Mouse (Mus musculus): ENCODE data around the gene H2-T23. TPM values are rescaled to one million over a fixed set of nuclear protein-coding genes. Genes with fewer than 3 reads are reported as not detected.
A peak's percentile ranks its signal among the peaks of the same experiment; 100 is the strongest.

H2-T23 gene
- polyA plus RNA-seq, 1 experiment from 2014 or later, result 26.4 TPM

DNA sequence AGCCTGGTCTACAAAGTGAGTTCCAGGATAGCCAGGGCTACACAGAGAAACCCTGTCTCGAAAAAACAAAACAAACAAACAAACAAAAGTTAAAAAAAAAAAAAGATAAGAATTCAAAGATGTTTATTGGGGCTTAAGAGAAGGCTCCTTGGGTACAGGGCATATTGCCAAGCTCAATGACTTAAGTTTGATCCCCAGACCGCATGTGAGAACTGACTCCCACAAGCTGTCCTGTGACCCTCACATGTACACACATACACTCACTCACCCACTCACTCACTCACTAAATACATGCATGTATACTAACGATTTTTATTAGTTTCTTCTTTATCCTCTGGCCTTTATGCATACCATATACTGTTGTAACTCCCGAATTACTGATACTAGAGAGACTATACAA is 32.3 kb downstream of the H2-T23 start:
- Histone ChIP-seq H3K27ac (replicated peaks) (no peak overlapping the region), H3K4me1 (peaks cover 16% of the 10 kb centered on the region)
- 83% methylated on average over 4 of the region's 4 CpGs for WGBS

GRCm38 (mm10) chr17:35999356-35999755 is 33.3 kb downstream of the H2-T23 start:
- H3K9ac ChIP-seq, result no peak overlapping the region
- no peaks in the 10 kb centered on the region for H3K9me3 ChIP-seq (replicated peaks)
- no peaks in the 10 kb centered on the region for H3K27me3 ChIP-seq
- no peak for ATAC-seq (ENCODE audit: insufficient number of reproducible peaks, low FRiP score, low TSS enrichment, low read depth)
- no peaks in the 10 kb centered on the region for H3K36me3 ChIP-seq
- H3K27ac ChIP-seq (replicated peaks), result no peak overlapping the region
- H3K4me2 ChIP-seq (replicated peaks), result no peak overlapping the region
- 79% methylated on average over 7 of the region's 7 CpGs for WGBS
- peaks cover 17% of the 10 kb centered on the region for H3K4me1 ChIP-seq
- H3K4me3 ChIP-seq (replicated peaks), result no peak overlapping the region

More for the DNA sequence above, 32.3 kb downstream of the H2-T23 start:
- Histone ChIP-seq H3K9ac (no peak overlapping the region), H3K9me3 (replicated peaks) (no peaks in the 10 kb centered on the region), H3K27me3 (no peaks in the 10 kb centered on the region), H3K4me3 (replicated peaks) (no peak overlapping the region), H3K4me2 (replicated peaks) (no peak overlapping the region), H3K36me3 (no peaks in the 10 kb centered on the region)
- ATAC-seq (ENCODE audit: insufficient number of reproducible peaks, low FRiP score, low TSS enrichment, low read depth), result no peak

DNA sequence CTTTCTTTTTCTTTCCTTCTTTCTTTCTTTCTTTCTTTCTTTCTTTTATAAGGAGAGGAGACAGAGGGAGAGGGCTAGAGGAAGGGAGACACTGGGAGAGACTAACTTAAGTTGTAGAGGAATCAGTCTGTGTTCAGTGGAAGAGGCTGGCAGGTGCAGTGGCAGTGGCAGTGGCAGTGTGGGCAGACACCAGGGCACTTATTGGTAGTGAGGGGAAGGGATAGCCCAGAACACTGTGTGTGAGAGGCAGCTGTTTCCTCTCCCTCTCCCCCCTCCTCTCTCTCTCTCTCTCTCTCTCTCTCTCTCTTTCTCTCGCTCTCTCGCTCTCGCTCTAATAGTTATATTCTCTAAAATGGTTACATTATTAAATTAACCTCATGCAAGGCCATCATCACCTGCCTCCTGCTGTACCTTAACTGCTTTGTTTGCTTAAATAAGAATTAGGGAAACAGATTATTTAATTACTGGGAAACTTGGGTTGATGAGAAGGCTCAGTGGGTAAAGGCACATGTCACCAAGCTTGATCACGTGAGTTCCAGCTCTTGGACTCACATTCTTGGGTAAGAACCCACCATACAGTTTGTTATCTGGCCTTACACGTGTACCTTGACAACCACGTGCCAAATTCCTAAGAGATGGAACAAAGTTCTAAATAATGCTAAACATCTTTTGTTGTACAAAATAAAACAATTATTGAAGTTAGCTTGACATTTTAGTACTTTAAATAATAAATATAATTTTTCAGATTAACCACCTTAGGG is 33.9 kb downstream of the H2-T23 start:
- Histone ChIP-seq H3K9ac (no peak overlapping the region), H3K4me1 (peaks cover 17% of the 10 kb centered on the region), H3K27ac (replicated peaks) (no peak overlapping the region), H3K9me3 (replicated peaks) (no peaks in the 10 kb centered on the region), H3K4me2 (replicated peaks) (no peak overlapping the region), H3K36me3 (no peaks in the 10 kb centered on the region), H3K27me3 (no peaks in the 10 kb centered on the region), H3K4me3 (replicated peaks) (no peak overlapping the region)
- 88% methylated on average over 6 of the region's 6 CpGs for WGBS
- ATAC-seq (ENCODE audit: insufficient number of reproducible peaks, low FRiP score, low TSS enrichment, low read depth), result no peak

DNA sequence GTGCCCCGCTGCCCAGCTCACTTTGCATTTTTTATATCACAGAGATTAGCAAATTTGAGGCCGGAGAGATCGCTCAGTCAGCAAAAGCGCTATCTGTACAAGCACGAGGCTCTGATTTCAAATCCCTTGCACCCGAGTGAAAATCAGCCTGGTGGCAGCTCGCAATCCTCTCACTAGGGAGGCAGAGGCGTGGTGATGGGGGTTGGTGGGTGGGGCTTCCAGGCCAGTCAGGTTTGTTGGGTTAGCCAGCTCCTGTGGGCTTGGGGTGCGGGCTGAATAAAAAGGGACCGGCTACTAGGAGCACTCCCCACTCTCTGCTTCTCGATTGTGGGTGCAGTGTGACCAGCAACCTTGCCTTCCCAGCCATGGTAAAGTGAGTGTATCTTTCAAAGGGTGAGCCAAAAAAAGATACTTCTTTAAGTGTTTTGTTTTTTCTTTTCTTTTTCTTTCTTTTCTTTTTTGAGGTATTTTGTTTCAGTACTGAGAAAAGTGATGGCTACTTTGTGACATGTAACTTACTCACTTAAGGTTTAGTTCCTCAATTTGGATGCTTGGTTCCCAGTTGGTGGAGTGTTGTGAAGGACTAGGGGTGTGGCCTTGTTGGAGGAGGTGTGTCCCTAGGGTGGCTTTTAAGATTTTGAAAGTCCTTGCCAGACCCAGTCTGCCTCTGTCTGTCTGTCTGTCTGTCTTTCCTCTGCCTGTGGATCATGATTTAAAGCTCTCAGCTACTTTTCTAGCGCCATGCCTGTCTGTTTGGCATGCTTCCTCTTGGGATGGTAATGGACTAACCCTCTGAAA is 34.7 kb downstream of the H2-T23 start:
- no peaks in the 10 kb centered on the region for H3K27me3 ChIP-seq
- no peak overlapping the region for H3K4me2 ChIP-seq (replicated peaks)
- H3K9ac ChIP-seq, result no peak overlapping the region
- H3K36me3 ChIP-seq, result no peaks in the 10 kb centered on the region
- H3K4me3 ChIP-seq (replicated peaks), result no peak overlapping the region
- ATAC-seq (ENCODE audit: insufficient number of reproducible peaks, low FRiP score, low TSS enrichment, low read depth), result no peak
- 48% methylated on average over 12 of the region's 12 CpGs for WGBS
- H3K4me1 ChIP-seq, result peaks cover 17% of the 10 kb centered on the region
- H3K27ac ChIP-seq (replicated peaks), result no peak overlapping the region
- no peaks in the 10 kb centered on the region for H3K9me3 ChIP-seq (replicated peaks)

- no peak overlapping the region for H3K9ac ChIP-seq
- no peak overlapping the region for H3K27ac ChIP-seq (replicated peaks)
- no peaks in the 10 kb centered on the region for H3K27me3 ChIP-seq
- WGBS, result 4% methylated on average over 11 of the region's 11 CpGs
- H3K36me3 ChIP-seq, result no peaks in the 10 kb centered on the region
- H3K4me1 ChIP-seq, result peaks cover 17% of the 10 kb centered on the region
- H3K4me2 ChIP-seq (replicated peaks), result no peak overlapping the region
- no peak overlapping the region for H3K4me3 ChIP-seq (replicated peaks)
- ATAC-seq (ENCODE audit: insufficient number of reproducible peaks, low FRiP score, low TSS enrichment, low read depth), result peak; percentile 71
- H3K9me3 ChIP-seq (replicated peaks), result no peaks in the 10 kb centered on the region
These were observed 35.7 kb downstream of the H2-T23 start for GRCm38 (mm10) chr17:35996949-35997348.

- H3K4me2 ChIP-seq (replicated peaks), result peak overlapping the region; percentile 62
- H3K27ac ChIP-seq (replicated peaks), result peak overlapping the region; percentile 75; the same call in 1 of the 2 replicates
- ATAC-seq (ENCODE audit: insufficient number of reproducible peaks, low FRiP score, low TSS enrichment, low read depth), result no peak
- peak overlapping the region; percentile 64 for H3K4me3 ChIP-seq (replicated peaks)
- H3K4me1 ChIP-seq, result peaks cover 17% of the 10 kb centered on the region
- H3K9me3 ChIP-seq (replicated peaks), result no peaks in the 10 kb centered on the region
- H3K27me3 ChIP-seq, result no peaks in the 10 kb centered on the region
- WGBS, result 2% methylated on average over 14 of the region's 14 CpGs
- H3K9ac ChIP-seq, result peak overlapping the region; percentile 54
- H3K36me3 ChIP-seq, result no peaks in the 10 kb centered on the region
These were observed 37.8 kb downstream of the H2-T23 start for GRCm38 (mm10) chr17:35994879-35995240.

- H3K4me2 ChIP-seq (replicated peaks), result peak overlapping the region; percentile 62
- peaks cover 17% of the 10 kb centered on the region for H3K4me1 ChIP-seq
- ATAC-seq (ENCODE audit: insufficient number of reproducible peaks, low FRiP score, low TSS enrichment, low read depth), result peak; percentile 79
- H3K9ac ChIP-seq, result peak overlapping the region; percentile 54
- WGBS, result 2% methylated on average over 31 of the region's 31 CpGs
- no peaks in the 10 kb centered on the region for H3K9me3 ChIP-seq (replicated peaks)
- peaks cover 5% of the 10 kb centered on the region for H3K36me3 ChIP-seq
- peak overlapping the region; percentile 75 for H3K27ac ChIP-seq (replicated peaks)
- H3K4me3 ChIP-seq (replicated peaks), result peak overlapping the region; percentile 64
- no peaks in the 10 kb centered on the region for H3K27me3 ChIP-seq
These were observed 38.3 kb downstream of the H2-T23 start for GRCm38 (mm10) chr17:35994175-35994878.

- Histone ChIP-seq H3K9me3 (replicated peaks) (no peaks in the 10 kb centered on the region), H3K4me2 (replicated peaks) (peak overlapping the region; percentile 62), H3K4me1 (peaks cover 17% of the 10 kb centered on the region), H3K36me3 (peaks cover 11% of the 10 kb centered on the region), H3K27ac (replicated peaks) (no peak overlapping the region), H3K9ac (no peak overlapping the region), H3K4me3 (replicated peaks) (peak overlapping the region; percentile 64), H3K27me3 (no peaks in the 10 kb centered on the region)
- peak; percentile 69 for ATAC-seq (ENCODE audit: insufficient number of reproducible peaks, low FRiP score, low TSS enrichment, low read depth)
- 6% methylated on average over 17 of the region's 17 CpGs for WGBS
These were observed 39.0 kb downstream of the H2-T23 start for GRCm38 (mm10) chr17:35993675-35994074.

DNA sequence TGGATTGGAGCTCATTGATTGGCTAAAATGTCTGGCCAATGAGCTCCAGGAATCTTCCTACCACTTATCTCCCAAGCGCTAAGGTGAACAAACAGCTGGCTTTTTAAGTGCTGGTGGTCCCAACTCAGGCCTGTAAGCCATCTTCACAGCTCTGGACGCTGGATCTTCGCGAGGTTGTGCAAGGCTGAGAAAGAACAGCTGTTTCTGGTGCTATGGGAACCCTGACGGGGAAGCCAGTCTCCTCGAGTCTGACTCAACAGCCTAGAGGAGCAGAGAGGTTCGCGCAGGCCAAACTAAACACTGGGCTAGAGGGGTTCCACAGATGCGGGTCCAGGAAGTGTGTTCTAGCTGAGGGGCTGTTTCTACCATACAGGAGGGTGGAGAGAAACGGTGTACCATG is 40.9 kb downstream of the H2-T23 start:
- Histone ChIP-seq H3K27ac (replicated peaks) (no peak overlapping the region), H3K36me3 (peaks cover 29% of the 10 kb centered on the region), H3K9me3 (replicated peaks) (no peaks in the 10 kb centered on the region), H3K9ac (no peak overlapping the region), H3K27me3 (no peaks in the 10 kb centered on the region), H3K4me1 (peaks cover 9% of the 10 kb centered on the region), H3K4me3 (replicated peaks) (no peak overlapping the region), H3K4me2 (replicated peaks) (no peak overlapping the region)
- ATAC-seq (ENCODE audit: insufficient number of reproducible peaks, low FRiP score, low TSS enrichment, low read depth), result no peak
- WGBS, result 43% methylated on average over 10 of the region's 10 CpGs

- H3K4me1 ChIP-seq, result peaks cover 17% of the 10 kb centered on the region
- H3K4me2 ChIP-seq (replicated peaks), result no peak overlapping the region
- H3K9me3 ChIP-seq (replicated peaks), result no peaks in the 10 kb centered on the region
- H3K4me3 ChIP-seq (replicated peaks), result 0 out of 2 replicates have a peak overlapping the region, but pooled peaks have one; percentile 1
- ATAC-seq (ENCODE audit: insufficient number of reproducible peaks, low FRiP score, low TSS enrichment, low read depth), result no peak
- 85% methylated on average over 9 of the region's 9 CpGs for WGBS
- no peaks in the 10 kb centered on the region for H3K27me3 ChIP-seq
- H3K36me3 ChIP-seq, result peaks cover 46% of the 10 kb centered on the region
- H3K27ac ChIP-seq (replicated peaks), result no peak overlapping the region
- no peak overlapping the region for H3K9ac ChIP-seq
These were observed 50.9 kb downstream of the H2-T23 start for GRCm38 (mm10) chr17:35981776-35982175.

- H3K9ac ChIP-seq, result peak overlapping the region; percentile 74
- ATAC-seq (ENCODE audit: insufficient number of reproducible peaks, low FRiP score, low TSS enrichment, low read depth), result 0 out of 2 replicates have a peak, but pooled peaks have one; percentile 6
- H3K4me2 ChIP-seq (replicated peaks), result peak overlapping the region; percentile 77
- peak overlapping the region; percentile 96 for H3K4me3 ChIP-seq (replicated peaks)
- under 1% methylated on average over 29 of the region's 29 CpGs for WGBS
- H3K27ac ChIP-seq (replicated peaks), result peak overlapping the region; percentile 98
- H3K9me3 ChIP-seq (replicated peaks), result no peaks in the 10 kb centered on the region
- H3K36me3 ChIP-seq, result peaks cover 39% of the 10 kb centered on the region
- H3K4me1 ChIP-seq, result peaks cover 17% of the 10 kb centered on the region
- no peaks in the 10 kb centered on the region for H3K27me3 ChIP-seq
These were observed 52.3 kb downstream of the H2-T23 start for GRCm38 (mm10) chr17:35980363-35980754.
